Mouse (Mus musculus): Measurements from ENCODE around the gene Spag7.

DNA sequence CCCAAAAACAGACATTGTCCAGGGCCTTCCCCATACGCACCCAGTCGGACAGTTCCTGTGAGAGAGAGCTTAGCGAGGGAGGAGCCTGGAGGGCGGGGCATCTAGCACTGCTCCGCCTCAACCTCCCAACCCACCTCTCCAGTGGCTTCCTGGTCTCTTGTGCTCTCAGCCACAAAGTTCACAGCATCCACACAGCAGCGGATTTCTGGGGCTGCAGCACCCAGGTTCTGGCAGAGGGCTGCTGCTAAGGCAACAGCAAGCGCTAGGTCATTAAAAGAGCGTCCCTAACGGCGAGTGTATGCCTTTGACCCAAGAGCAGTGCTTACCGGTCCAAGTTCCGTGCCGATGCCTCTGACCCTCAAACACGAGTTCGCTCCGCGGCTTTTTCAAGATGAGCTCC, 54.1 kb downstream of the Spag7 start:
- TF ChIP-seq HCFC1 (IDR thresholded peaks at IDR 0.05; ENCODE audit: borderline replicate concordance, insufficient read depth, low read length) (no peak), CHD2 (IDR thresholded peaks at IDR 0.05; ENCODE audit: low read depth, low read length) (no peak)
